Mouse (Mus musculus): Measurements from ENCODE around the gene Hmgcl.

The Hmgcl gene

GRCm38 (mm10) chr4:135986943-135987710 is 40.9 kb downstream of the Hmgcl start, which contains the start of gene Pithd1:
Gene Pithd1 (minus strand): TSS chr4:135987264.
- DNase-seq: peak; percentile 93 to 96

GRCm38 (mm10) chr4:135987714-135988113 is 41.5 kb downstream of the Hmgcl start:
- peak in 1 of 2 experiments; percentile 21 for DNase-seq

GRCm38 (mm10) chr4:135993941-135994340 is 47.7 kb downstream of the Hmgcl start:
- DNase-seq: no peak

- DNase-seq: no peak
These were observed 48.9 kb downstream of the Hmgcl start for GRCm38 (mm10) chr4:135995118-135995517.

GRCm38 (mm10) chr4:136004107-136004675 is 57.9 kb downstream of the Hmgcl start:
- no peak for DNase-seq

GRCm38 (mm10) chr4:136004921-136005320 is 58.7 kb downstream of the Hmgcl start:
- no peak for DNase-seq

- no peak for DNase-seq
These were observed 60.6 kb downstream of the Hmgcl start for GRCm38 (mm10) chr4:136006821-136007220.

GRCm38 (mm10) chr4:136008782-136009447 is 62.7 kb downstream of the Hmgcl start:
- no peak for DNase-seq

GRCm38 (mm10) chr4:136010586-136010985 is 64.3 kb downstream of the Hmgcl start:
- no peak for DNase-seq
